Mouse (Mus musculus) forebrain, embryonic 15.5 days (tissue): ENCODE measurements at regions not wholly inside any gene's neighbourhood (a gene's known extent, or its start where the extent isn't known, plus 50 kb on each side); places are given as distances from the start of the nearest gene placed in this dataset.

Source experiments
- ATAC-seq: fragments of 200-750 bp; cut with Nextera tagmentation; replicated peaks from 2 replicates; pipeline ENCODE4 v1.8.0; 2017; ENCODE audit warnings: mild to moderate bottlenecking, moderate TSS enrichment, moderate library complexity
- H3K27ac ChIP-seq: fragments of 300-500 bp; sonication (generic); replicated peaks from 2 replicates; pipeline ENCODE4 v1.5.1; 2015; ENCODE audit warnings: mild to moderate bottlenecking, inconsistent platforms
- H3K27me3 ChIP-seq: fragments of 300-500 bp; sonication (generic); 2 replicates; pipeline ENCODE4 v1.6.1; 2015; ENCODE audit warnings: inconsistent platforms
- H3K36me3 ChIP-seq: fragments of 300-500 bp; sonication (generic); 2 replicates; pipeline ENCODE4 v1.6.1; 2015; ENCODE audit warnings: mild to moderate bottlenecking, inconsistent platforms
- H3K4me1 ChIP-seq: fragments of 300-500 bp; sonication (generic); 2 replicates; pipeline ENCODE4 v1.6.1; 2015; ENCODE audit warnings: inconsistent platforms
- H3K4me2 ChIP-seq: fragments of 300-500 bp; sonication (generic); replicated peaks from 2 replicates; pipeline ENCODE4 v1.6.1; 2015; ENCODE audit warnings: mild to moderate bottlenecking, inconsistent platforms
- H3K4me3 ChIP-seq: fragments of 300-500 bp; sonication (generic); 2 replicates; pipeline ENCODE4 v1.5.1; 2015; ENCODE audit warnings: mild to moderate bottlenecking, inconsistent platforms
- H3K9ac ChIP-seq: fragments of 300-500 bp; sonication (generic); replicated peaks from 2 replicates; pipeline ENCODE4 v1.6.1; 2015; ENCODE audit warnings: mild to moderate bottlenecking, inconsistent platforms
- H3K9me3 ChIP-seq: fragments of 300-500 bp; sonication (generic); 2 replicates; pipeline ENCODE4 v1.6.1; 2016; ENCODE audit warnings: inconsistent platforms
- WGBS: fragments of 180-500 bp; shearing (Covaris S2); methylation state at CpG from one replicate; pipeline ENCODE4 v1.1.7; 2015; ENCODE audit warnings: mixed read lengths; 5-methylcytosine and 5-hydroxymethylcytosine counted together

DNA sequence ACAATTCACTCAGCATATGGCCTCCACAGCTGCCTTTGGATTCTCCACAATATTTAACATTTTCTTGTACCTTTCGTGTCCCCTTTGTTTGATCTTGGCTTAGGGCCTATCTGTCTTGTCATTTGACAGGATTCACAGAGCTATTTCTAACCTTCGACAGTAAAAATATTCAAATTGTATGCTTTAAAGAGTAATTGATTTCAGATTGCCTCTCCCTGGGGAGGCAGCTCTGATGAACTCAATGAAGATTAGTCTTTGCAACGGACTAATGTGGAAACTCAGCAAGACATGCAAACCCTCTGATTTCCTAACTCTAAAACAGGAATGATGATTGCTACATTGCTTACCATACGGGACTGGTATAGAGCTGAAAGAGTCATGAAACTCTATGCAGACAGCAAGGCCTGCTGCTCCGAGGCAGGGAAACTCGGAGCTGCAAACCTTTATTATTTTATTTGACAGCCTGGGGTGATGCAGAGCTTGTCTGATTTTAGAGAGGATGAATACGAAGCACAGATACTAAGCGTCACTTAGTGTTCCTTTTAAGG, 67.2 kb upstream of the Cd28 start:
- 45% methylated on average over 8 of the region's 8 CpGs for WGBS
- H3K9me3 ChIP-seq: no peaks in the 10 kb centered on the region
- H3K27ac ChIP-seq: peak overlapping the region; percentile 66
- H3K27me3 ChIP-seq: no peaks in the 10 kb centered on the region
- no peak overlapping the region for H3K4me3 ChIP-seq
- H3K36me3 ChIP-seq: no peaks in the 10 kb centered on the region
- peak; percentile 36 for ATAC-seq
- H3K4me2 ChIP-seq: no peak overlapping the region
- peaks cover 20% of the 10 kb centered on the region; the same call in 1 of the 2 replicates for H3K4me1 ChIP-seq
- H3K9ac ChIP-seq: no peak overlapping the region

DNA sequence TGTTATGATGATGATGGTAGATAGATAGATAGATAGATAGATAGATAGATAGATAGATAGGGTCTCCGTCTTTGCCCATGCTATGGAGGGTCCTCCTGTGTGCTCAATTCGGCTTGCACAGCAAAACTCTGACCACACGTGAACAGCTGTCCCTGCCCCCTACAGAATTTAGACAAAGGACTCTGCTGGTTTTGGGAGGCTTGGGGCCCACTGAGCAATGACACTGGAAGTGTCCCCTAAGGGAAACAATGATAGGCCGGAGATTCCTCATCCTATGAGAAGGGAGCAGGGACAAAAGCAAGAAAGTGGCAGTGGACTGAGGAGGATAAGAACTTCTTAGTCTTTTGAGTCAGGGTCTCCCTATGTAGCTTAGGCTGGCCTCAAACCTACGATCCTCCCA, 69.8 kb upstream of the Cd28 start:
- Histone ChIP-seq H3K27me3 (no peaks in the 10 kb centered on the region), H3K27ac (no peak overlapping the region), H3K9ac (no peak overlapping the region), H3K4me1 (peaks cover 20% of the 10 kb centered on the region; the same call in 1 of the 2 replicates), H3K4me2 (no peak overlapping the region), H3K9me3 (no peaks in the 10 kb centered on the region), H3K4me3 (no peak overlapping the region), H3K36me3 (no peaks in the 10 kb centered on the region)
- ATAC-seq: no peak
- WGBS: 77% methylated on average over 5 of the region's 5 CpGs

DNA sequence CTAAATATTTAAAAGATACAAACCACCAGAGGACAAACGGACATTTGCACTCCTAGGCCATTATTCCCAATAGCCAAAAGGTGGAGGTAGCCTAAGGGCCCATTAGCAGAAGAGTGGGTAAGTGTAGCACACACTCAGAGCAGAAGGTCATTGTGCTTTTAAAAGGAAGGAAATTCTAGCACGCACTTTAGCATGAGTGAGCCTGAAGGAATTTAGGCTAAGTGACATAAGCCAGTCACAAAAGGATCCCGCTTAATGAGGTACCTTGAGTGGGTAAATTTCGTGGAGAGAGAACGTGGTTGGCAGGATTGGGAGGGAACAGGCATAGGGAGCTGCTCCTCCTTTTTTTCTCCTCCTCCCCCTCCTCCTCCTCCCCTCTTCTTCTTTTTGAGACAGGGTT, 70.4 kb upstream of the Cd28 start:
- H3K27ac ChIP-seq: peak overlapping the region; percentile 81
- H3K4me2 ChIP-seq: no peak overlapping the region
- peaks cover 20% of the 10 kb centered on the region; the same call in 1 of the 2 replicates for H3K4me1 ChIP-seq
- no peaks in the 10 kb centered on the region for H3K9me3 ChIP-seq
- H3K36me3 ChIP-seq: no peaks in the 10 kb centered on the region
- ATAC-seq: no peak
- H3K27me3 ChIP-seq: no peaks in the 10 kb centered on the region
- no peak overlapping the region for H3K9ac ChIP-seq
- H3K4me3 ChIP-seq: no peak overlapping the region
- WGBS: 22% methylated on average over 5 of the region's 5 CpGs

DNA sequence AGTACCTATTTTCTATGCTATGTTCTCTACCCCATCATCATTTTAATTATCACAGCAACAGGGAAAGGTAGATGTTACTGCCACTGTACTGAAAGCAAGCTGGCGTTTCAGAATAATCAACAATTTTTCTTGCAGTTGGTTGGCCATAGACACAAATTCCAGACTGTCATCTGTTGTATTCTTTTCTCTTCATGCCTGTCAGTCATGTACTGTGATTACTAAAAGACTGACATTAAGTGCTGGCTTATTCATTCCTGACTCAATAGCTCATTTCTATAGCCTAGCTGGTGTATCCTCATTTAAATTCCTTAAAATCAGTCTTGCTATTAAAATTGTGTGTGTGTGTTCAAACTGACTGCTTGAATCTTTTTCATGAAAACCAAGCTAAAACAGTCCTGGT, 71.4 kb upstream of the Cd28 start:
- peaks cover 20% of the 10 kb centered on the region; the same call in 1 of the 2 replicates for H3K4me1 ChIP-seq
- H3K4me2 ChIP-seq: no peak overlapping the region
- no peak overlapping the region for H3K9ac ChIP-seq
- WGBS: 21% methylated on average over 1 of the region's 1 CpGs
- H3K36me3 ChIP-seq: no peaks in the 10 kb centered on the region
- H3K4me3 ChIP-seq: no peak overlapping the region
- ATAC-seq: peak; percentile 74
- H3K27ac ChIP-seq: peak overlapping the region; percentile 81
- no peaks in the 10 kb centered on the region for H3K9me3 ChIP-seq
- no peaks in the 10 kb centered on the region for H3K27me3 ChIP-seq

DNA sequence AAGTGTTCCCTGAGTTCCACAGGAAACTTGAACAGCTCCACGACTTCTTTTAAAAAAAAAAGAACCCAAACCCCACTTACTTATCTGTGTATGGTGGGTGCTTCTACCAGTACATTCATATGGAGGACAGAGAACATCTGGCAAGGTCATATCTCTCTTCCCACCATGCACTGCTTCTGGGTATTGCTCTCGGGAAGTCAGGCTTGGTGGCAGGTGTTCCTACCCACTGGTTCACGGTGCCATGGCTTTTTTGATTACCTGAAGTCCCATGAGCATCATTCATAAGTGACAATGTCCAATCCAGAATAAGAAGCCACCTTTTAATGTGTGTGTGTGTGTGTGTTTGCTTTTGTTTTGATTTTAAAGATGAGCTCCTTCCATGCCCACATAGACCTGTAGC, 73.8 kb upstream of the Cd28 start:
- no peak overlapping the region for H3K4me3 ChIP-seq
- no peaks in the 10 kb centered on the region for H3K36me3 ChIP-seq
- no peaks in the 10 kb centered on the region for H3K9me3 ChIP-seq
- H3K4me1 ChIP-seq: peaks cover 17% of the 10 kb centered on the region; the same call in 1 of the 2 replicates
- no peak overlapping the region for H3K27ac ChIP-seq
- no peak for ATAC-seq
- H3K9ac ChIP-seq: no peak overlapping the region
- H3K4me2 ChIP-seq: no peak overlapping the region
- H3K27me3 ChIP-seq: no peaks in the 10 kb centered on the region
- WGBS: 69% methylated on average over 3 of the region's 3 CpGs

DNA sequence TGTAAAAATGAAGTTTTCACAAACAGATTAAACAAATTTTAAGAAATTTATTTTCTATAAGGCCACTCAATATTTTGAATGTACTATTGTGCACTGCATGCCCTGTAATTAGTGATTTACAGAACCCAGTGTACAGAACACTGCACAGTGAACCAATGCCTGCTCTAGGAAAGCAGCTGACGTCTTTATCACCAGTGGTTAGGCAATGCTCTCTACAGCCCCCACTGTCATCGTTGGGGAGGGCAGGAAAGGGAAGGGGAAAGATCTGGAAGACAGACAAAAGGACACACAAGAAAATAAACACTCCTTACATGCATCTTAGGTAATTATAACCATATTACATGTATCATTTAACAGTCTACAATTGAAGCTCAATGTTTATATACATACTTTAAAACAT, 74.4 kb upstream of the Cd28 start:
- no peak for ATAC-seq
- Histone ChIP-seq H3K36me3 (no peaks in the 10 kb centered on the region), H3K4me3 (no peak overlapping the region), H3K4me2 (no peak overlapping the region), H3K27me3 (no peaks in the 10 kb centered on the region), H3K27ac (no peak overlapping the region), H3K9me3 (no peaks in the 10 kb centered on the region), H3K9ac (no peak overlapping the region), H3K4me1 (peaks cover 17% of the 10 kb centered on the region; the same call in 1 of the 2 replicates)
- 42% methylated on average over 2 of the region's 2 CpGs for WGBS

DNA sequence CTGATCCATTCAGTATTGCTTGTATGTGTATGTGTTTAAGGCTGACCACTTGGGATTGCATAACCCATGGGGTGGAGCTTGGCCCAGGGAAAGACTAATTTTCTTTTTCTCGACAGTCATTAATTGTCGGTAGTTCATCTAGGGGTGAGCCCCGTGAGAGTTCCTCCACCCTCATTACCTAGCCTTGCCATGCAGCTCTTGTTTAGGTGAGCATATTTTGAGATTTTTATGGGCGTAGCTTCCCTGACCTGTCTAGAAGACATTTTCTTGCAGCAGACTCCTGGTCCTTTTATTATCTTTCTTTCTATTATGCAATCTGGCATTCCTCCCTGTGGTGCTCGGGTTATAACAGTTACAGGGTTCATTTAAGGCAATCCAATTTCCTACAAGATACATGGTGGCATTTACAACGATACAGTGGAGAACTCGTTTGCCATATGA, 74.4 kb upstream of the Raph1 start:
- Histone ChIP-seq H3K36me3 (no peaks in the 10 kb centered on the region), H3K9ac (no peak overlapping the region), H3K4me3 (no peak overlapping the region), H3K27ac (no peak overlapping the region), H3K9me3 (no peaks in the 10 kb centered on the region), H3K27me3 (no peaks in the 10 kb centered on the region), H3K4me1 (peaks cover 17% of the 10 kb centered on the region; the same call in 1 of the 2 replicates), H3K4me2 (no peak overlapping the region)
- no peak for ATAC-seq
- 61% methylated on average over 7 of the region's 7 CpGs for WGBS

DNA sequence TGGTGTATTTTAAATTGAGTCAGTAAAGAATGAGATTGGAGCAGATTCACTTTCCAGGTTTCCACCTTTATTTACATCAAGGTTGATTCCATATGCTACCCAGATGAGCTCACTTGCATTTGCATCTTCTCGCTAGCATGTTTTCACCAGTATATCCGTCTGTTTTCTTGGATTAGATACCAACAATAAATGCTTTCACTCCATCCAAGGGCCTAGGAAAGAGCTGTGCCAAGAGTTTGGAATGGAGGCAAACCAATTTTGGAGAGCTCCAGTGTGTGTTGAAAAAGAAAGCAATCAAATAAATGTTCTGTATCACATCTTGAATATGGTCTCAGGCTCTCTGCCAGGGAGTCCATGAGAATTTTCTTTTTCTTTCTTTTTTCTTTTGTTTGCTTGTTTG, 72.6 kb upstream of the Raph1 start:
- Histone ChIP-seq H3K9me3 (no peaks in the 10 kb centered on the region), H3K27me3 (no peaks in the 10 kb centered on the region), H3K9ac (no peak overlapping the region), H3K4me3 (no peak overlapping the region), H3K4me1 (peaks cover 5% of the 10 kb centered on the region; the same call in 1 of the 2 replicates), H3K4me2 (no peak overlapping the region), H3K27ac (no peak overlapping the region), H3K36me3 (no peaks in the 10 kb centered on the region)
- ATAC-seq: peak; percentile 43; the same call in 1 of the 2 replicates
- 37% methylated on average over 2 of the region's 2 CpGs for WGBS

DNA sequence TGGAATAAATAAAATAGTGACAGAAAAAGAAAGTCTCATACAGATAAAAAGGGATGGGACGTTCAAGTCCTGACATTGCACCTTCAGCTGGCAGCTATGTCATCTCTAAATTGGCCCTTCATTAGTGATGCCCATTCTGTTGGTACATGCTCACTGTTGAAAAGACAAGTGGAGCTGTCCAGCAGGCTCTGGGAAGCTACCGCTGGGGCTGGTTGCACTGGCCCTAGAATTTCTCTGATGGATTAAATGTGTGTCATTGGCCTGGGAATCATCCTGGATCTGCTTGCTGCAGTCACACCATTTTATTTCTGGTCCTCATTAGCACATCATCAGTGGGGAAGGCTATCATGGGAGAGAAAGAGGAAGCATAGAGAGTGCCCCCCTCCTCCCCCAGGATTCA, 72.2 kb upstream of the Raph1 start:
- peak; percentile 38; the same call in 1 of the 2 replicates for ATAC-seq
- peaks cover 5% of the 10 kb centered on the region; the same call in 1 of the 2 replicates for H3K4me1 ChIP-seq

DNA sequence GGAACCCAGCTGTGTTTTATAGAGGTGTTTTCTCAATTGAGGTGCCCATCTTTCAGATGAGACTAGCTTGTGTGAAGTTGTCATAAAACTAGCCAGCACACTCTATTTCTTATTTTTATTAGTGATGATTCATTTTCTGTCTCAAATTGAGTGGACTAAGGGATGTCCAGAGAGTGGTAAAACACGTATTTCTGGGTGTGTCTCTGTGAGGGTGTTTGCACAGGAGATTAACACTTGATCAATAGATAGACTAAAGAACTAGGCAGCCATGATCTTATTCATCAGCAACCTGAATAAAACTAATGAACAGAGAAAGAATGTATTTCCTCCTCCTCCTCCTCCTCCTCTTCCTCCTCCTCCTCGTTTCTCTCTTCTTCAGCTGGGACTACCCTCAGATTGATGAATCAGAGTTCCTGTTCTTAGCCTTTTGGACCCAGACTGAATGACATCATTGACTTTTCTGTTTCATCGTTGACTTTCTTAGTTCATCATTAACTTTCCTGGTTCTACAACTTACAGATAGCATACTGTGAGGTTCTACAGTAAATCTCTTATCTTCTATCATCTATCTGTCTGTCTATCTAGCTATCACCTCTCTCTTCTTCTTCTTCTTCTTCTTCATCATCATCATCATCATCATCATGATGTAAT, 70.0 kb upstream of the Raph1 start:
- Histone ChIP-seq H3K27me3 (no peaks in the 10 kb centered on the region), H3K36me3 (no peaks in the 10 kb centered on the region), H3K4me3 (no peak overlapping the region), H3K9me3 (no peaks in the 10 kb centered on the region), H3K9ac (no peak overlapping the region), H3K4me2 (no peak overlapping the region), H3K4me1 (peaks cover 5% of the 10 kb centered on the region; the same call in 1 of the 2 replicates), H3K27ac (no peak overlapping the region)
- WGBS: 64% methylated on average over 3 of the region's 3 CpGs
- no peak for ATAC-seq

More for the DNA sequence above, 72.2 kb upstream of the Raph1 start:
- WGBS: 61% methylated on average over 2 of the region's 2 CpGs
- no peak overlapping the region for H3K4me3 ChIP-seq
- H3K9me3 ChIP-seq: no peaks in the 10 kb centered on the region
- no peaks in the 10 kb centered on the region for H3K36me3 ChIP-seq
- no peak overlapping the region for H3K9ac ChIP-seq
- H3K4me2 ChIP-seq: no peak overlapping the region
- H3K27ac ChIP-seq: no peak overlapping the region
- no peaks in the 10 kb centered on the region for H3K27me3 ChIP-seq

DNA sequence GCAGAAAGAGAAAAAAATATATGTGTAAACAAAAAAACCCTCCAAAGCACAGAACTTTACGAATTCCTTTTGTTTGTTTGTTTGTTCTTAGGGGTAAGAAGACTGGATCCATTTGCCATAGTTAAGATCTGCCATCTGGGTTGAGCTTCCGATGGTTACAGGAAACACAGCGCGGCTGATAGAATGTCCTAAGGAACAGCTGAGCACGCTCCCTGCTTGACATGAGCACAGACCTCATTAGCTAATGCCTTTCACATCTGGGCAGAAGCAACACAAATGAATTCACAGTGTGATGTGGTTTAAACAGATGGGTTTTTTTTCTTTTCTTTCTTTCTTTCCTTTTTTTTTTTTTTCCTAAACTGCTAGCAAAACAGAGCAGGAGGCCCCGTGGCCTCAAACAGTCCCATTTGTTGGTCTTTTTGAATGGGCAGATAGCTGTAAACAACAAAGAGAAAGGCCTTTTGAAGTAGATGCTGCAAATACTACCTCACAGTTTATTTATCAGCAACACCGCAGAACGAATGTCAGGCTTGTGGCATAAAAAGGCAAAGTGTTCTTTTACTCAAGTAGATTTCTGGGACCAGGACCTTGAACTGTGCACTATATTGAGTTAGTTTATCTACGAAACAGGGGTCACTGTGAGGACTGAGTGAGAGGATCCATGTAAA, 61.0 kb upstream of the Raph1 start:
- Histone ChIP-seq H3K4me3 (no peak overlapping the region), H3K4me1 (peaks cover 22% of the 10 kb centered on the region), H3K27me3 (no peaks in the 10 kb centered on the region), H3K9ac (no peak overlapping the region), H3K27ac (no peak overlapping the region), H3K36me3 (no peaks in the 10 kb centered on the region), H3K9me3 (no peaks in the 10 kb centered on the region), H3K4me2 (no peak overlapping the region)
- WGBS: 26% methylated on average over 9 of the region's 9 CpGs
- no peak for ATAC-seq

DNA sequence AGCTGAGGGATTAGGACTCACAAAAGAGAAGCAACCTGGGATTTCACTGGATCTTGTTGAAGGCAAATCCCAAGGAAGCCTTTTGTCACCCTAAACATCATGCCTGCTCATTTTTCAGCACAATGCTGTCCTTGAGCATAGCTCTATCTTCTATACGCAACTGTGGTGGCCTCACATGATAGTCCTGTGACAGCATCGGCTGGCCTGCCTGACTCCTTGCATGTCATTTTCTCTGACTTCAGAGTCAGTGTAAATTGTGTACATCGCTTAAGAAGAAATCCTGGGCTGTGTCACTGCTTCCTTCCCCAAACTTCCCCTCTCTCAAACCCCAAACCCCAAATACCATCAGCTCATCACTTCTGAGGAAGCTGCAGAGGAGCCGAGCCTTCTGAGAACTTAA, 60.5 kb upstream of the Raph1 start:
- 20% methylated on average over 4 of the region's 4 CpGs for WGBS
- Histone ChIP-seq H3K9ac (no peak overlapping the region), H3K36me3 (no peaks in the 10 kb centered on the region), H3K4me1 (peaks cover 22% of the 10 kb centered on the region), H3K27me3 (no peaks in the 10 kb centered on the region), H3K4me3 (no peak overlapping the region), H3K9me3 (no peaks in the 10 kb centered on the region), H3K4me2 (no peak overlapping the region), H3K27ac (no peak overlapping the region)
- no peak for ATAC-seq
